Mouse (Mus musculus) spleen, postnatal 14 days (tissue): ENCODE measurements around the gene Slc16a6.

Experiments
- DNase-seq, 2 experiments: peaks; one replicate each; pipeline ENCODE4 v3.0.0; 2021 to 2022; ENCODE audit warnings: low spot score in 2 of 2

The Slc16a6 gene

GRCm38 (mm10) chr11:109445438-109446035 is 27.9 kb downstream of the Slc16a6 start:
- DNase-seq = no peak

- peak in 1 of 2 experiments; percentile 36 for DNase-seq
Observed at GRCm38 (mm10) chr11:109444600-109444999, 28.8 kb downstream of the Slc16a6 start.

DNA sequence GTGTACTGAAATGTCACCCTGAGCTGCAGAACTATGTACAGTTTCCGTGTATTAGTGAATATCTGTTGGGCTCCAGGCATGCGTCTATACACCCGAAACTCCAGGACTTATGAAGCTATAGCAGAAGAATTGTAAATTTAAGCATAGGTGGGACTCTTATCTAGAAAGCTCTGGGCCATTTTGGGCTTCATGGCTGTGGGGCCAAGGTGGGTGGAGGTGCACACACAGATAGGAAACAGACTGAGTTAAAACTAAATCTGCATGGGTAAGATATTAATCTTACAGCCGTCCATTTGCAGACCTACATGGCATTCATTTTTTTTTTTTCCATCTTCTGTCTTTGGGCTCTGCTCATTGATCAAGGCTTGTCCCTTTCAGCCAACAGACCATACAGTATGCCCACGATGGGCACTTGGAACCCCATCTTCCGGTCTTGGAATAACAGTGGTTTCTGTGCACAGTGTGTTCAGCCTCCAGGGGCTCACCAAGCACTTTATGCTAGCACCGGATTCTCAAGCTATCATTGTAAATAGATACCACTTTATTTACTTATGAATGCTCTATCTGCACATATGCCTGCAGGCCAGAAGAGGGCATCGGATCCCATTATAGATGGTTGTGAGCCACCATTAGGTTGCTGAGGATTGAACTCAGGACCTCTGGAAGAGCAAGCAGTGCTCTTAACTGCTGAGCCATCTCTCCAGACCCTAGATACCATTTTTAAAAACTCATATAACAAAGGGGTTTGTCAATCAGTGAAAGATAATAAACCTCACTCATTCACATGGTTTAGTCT is 29.7 kb downstream of the Slc16a6 start:
- DNase-seq = no peak

DNA sequence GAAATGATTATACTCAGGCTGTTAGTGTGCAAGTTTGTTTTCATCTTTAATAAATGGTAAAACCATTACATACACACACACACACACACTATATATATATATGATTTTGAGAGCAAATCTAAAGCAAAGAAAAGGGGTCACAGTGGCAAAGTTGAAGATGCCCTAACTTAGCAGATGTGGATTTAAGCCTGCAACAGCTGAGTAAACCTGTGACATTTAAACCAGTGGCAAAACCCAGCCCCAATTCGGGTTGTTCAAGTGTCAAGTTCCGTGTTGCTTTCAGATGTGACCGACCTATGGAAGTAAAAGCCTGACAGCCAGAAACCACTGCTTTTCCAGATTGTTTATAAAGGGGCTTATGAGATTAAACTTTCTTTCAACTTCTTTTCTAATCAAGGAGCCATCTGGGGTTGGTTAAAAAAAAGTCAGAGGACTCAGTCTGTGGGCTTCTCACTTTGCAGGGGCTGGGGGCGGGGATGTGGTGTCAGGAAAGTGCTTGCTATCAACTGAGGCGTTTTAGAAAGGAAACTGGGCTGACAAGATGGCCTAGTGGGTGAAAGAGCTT is 31.1 kb downstream of the Slc16a6 start:
- no peak for DNase-seq

DNA sequence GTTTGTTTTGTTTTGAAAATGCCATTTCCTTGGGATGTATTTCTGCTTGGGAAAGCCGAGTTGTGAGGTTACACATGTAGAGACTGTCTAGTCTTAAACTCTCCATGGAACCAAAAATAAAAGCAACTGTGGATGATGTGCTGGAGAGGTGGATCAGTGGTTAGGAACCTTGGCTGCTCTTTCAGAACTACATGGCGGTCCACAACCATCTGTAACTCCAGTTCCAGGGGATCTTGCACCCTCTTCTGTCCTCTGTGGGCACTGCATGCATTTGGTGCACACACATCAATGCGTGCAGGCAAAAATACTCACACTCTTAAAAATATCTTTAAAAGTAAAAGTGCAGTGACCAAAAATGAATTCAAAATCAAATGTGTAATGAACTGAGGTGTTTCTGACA is 32.3 kb downstream of the Slc16a6 start:
- DNase-seq = peak in 1 of 2 experiments; percentile 47

DNA sequence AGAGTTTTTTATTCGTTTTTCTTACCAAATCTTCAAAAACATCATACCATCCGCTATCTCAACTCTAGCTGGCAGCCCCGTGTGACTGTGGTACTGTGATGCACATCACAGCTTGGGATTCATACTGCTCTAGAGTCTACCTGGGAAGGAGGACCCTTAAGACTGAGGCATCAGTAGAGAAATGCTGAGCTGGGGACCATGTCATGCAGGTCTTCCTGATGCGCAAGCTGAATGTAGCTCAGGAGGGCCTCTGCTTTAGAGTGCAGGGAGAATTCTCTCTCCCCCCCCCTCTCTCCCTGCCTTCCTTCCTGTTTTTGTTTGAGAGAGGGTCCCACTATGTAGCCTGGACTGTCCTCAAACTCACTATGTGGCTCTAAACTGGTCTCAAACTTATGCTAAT is 32.8 kb downstream of the Slc16a6 start:
- DNase-seq = no peak

- DNase-seq = peak; percentile 55 to 71
Observed at GRCm38 (mm10) chr11:109439829-109440340, 33.5 kb downstream of the Slc16a6 start.

GRCm38 (mm10) chr11:109439209-109439608 is 34.2 kb downstream of the Slc16a6 start:
- DNase-seq = no peak

- DNase-seq = no peak
Observed at GRCm38 (mm10) chr11:109436889-109437288, 36.5 kb downstream of the Slc16a6 start.

DNA sequence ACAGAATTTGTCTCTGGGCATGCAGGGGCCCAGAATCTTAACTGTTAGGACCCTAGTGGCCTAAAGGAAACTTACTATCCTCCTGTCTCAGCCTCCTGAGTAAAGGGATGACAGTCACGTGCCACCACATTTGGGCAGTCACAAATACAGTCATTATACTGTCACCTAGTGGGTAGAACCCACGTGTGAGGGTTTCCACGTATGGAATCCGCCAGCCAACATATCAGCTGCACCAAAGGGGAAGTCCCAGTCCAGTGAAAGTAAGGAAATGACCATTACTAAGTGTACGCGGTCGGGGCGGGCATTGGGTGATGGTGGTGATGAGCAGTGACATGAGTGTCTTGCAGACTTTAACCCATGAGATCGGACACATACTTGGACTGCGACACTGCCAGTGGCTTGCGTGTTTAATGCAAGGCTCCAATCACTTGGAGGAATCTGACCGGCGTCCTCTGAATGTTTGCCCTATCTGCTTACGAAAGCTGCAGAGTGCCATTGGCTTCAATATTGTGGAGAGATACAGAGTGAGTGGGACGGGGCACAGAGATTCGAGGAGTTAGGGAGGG is 39.1 kb downstream of the Slc16a6 start:
- no peak for DNase-seq

DNA sequence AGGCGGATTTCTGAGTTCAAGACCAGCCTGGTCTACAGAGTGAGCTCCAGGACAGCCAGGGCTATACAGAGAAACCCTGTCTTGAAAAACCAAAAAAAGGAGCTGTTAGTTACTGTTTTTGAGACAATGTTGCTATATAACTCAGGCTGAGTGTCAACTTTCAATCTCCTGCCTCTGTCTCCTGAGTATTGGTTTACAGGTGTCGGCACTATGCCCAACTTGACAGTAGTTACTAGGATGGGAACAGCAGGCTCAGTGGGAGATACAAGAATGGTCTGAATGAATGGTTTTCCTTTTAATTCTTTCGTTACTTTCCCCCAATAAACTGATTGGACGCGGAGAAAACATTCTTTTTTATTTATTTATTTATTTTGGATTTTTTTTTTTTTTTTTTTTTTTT is 46.0 kb downstream of the Slc16a6 start:
- no peak for DNase-seq

- no peak for DNase-seq
Observed at GRCm38 (mm10) chr11:109426272-109426586, 47.2 kb downstream of the Slc16a6 start.

DNA sequence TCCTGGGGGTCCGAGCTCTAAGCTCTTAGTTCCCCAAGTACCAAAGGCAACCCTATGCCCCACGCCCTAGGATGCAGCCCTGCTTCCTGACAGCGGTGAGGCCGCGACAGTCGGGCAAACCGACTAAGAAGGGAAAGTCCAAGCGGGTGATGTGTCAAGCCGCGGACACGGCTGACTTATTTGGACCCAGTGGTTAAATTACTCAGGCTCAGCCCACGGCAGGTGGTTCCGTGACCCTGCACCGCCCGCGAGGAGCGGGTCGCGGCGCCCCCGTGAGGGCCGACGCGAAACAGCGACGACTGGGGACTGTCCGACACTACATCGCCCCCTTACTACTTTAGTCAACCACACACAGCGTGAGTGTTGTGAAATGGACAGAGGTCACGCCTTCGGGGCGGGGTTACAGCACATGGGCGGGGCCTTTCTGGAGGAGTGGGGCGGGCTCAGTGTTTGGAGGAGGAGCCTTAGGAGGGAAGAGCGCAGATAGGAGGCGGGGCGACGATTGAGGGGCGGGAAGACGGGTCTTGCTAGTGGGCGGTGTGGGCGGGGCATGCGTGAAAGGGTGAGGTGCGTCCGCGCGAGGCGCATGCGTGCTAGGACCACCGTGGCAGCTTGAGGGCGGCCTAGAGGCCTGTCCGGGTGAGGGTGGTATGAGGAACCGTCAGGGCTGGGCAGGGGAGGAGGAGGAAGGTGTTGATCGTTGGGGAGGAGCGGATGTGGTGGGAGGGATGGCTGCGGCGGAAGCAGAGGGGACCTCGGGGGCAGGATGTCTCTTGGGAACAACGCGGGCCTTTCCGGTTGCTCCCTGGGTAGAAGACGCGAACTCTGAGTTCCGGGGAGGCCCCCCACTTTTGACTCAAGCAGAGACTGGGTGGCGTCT is 47.8 kb downstream of the Slc16a6 start, which contains the start of gene Amz2:
TSS of gene Amz2 (plus strand) at position 555 of the 880 bp plus-strand sequence.
- DNase-seq = peak; percentile 99

DNA sequence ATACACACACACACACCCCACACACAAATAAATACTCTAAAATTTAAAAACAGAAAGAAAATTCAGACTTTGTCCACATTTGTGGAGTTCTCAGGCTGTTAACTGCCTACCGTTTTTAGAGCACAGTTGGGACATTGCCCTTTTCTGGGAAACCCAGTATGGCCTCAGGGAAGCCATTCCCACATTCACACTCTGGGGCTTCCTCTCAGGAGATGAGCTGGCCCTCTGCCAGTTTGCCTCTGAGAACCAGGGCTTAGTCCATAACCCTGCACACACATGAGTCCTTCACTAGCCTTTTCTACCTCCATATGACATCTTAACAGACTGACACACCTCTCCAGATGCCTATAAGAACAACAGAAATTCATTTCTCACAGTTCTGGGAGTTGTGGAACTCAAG is 50.1 kb downstream of the Slc16a6 start:
- DNase-seq = no peak

- no peak for DNase-seq
Observed at GRCm38 (mm10) chr11:109422263-109422662, 51.1 kb downstream of the Slc16a6 start.

DNA sequence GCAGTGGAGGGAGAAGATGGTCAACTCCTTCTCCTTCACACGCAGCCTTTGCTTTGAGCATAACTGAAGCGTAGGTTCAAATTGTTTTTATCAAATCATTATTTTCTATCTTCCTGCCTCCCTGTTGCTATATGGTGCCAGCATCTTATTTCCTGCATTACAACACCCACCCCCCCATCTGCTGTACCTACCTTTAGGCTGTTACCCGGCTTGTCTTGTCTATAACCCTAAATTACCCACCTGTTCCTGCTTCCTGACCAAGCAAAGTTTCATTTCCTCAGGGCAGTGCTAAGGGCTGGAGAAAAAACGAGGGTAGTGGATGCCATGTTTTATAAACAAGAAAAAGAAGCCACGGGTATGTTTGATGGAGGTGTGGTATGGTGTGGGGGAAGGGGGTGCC is 52.2 kb downstream of the Slc16a6 start:
- no peak for DNase-seq

DNA sequence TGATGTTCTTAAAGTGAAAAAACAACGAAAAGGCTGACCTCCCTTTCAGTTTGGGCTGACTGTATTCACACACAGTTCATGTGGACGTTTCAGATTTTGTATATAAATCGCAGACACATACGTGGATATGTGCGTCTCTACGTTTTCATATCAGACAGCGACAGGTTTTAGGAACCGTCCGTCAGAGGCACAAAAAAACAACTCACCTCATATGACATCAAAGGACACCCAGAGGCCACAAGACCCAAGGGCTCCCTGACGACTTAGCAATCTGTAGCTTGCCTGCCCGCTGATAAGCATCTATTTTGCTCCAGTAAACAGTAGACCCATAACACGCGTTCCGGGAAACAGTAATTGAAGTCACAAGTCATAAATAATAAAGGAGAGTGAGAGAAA is 52.8 kb downstream of the Slc16a6 start:
- DNase-seq = no peak

DNA sequence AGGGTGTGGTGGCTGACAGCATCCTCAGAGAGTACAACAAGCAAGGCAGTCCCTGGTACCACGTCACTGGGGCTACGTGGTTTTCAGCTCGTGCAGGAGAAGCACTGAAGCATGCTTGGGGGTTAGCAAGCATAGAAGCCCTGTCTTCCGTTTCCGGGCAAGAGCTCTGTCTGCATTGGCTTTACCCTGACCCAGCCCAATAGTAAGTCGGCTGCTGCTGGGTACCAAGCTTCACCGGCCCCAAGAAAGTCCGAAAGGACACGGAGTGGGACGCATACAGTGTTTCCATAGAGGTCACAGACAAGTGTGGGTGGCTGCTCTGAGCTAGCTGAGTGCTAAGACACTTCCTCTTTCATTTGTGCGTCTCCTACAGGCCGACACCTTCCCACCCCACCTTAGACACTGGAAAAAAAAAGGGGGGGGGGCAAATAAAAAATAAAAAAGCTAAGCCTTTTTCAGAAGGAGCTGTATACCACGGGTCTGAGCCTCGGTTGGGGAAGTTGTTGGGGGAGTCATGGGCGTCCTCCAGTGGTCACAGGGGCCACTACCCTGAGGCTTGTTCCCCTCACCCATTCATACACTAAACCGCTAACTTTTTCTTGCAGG is 53.3 kb downstream of the Slc16a6 start:
- peak; percentile 23 to 45 for DNase-seq

DNA sequence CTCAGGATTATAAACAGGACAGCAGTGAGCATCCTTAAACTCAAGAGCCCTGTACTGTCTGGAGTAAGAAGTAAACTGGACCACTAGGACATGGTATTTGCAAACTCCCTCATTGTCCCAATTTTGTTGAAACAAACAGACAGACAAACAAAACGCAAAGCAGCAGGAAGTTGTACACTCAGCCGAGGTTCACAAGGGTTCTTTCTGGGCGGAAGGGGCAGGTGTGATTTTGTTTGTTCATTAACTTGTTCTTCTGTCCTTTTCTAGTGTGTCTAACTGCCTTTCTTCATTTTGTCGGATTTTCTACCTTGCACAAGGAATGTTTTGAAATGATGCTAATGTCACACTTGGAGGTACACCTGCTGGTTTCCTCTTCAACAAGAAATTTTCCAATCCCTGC is 53.9 kb downstream of the Slc16a6 start:
- DNase-seq = no peak

DNA sequence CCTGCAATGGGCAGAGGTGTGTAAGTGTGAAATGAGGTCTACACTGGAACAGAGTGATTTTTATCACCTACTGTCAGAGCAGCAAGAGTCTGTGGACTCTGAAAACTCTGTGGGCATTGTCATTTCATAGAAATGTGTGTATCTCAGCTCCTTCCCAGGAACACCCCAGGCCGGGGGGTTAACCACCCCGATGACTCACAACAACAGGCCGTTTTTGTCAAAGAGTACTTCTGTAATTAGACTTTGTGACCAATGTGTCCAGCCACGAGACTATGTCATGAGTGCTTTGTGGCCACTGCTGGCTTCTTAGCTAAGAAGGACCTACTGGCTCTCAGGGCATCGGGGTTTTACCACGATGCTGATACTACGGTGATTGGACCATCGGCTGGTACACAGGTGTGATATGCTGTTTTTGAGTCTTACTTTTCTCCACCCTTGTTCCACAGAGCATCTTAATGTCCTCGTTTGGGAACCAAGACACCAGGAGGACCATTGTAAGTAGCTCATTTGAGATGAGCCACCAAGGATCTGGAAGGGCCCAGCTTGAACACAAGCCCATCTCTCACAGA is 55.8 kb downstream of the Slc16a6 start:
- no peak for DNase-seq
